Mouse (Mus musculus): ENCODE results near the gene Ovca2. TPM values are rescaled to one million over a fixed set of nuclear protein-coding genes. Genes with fewer than 3 reads are reported as not detected.

Gene Ovca2
- polyA plus RNA-seq, 1 experiment from 2014 or later = 20.3 TPM

DNA sequence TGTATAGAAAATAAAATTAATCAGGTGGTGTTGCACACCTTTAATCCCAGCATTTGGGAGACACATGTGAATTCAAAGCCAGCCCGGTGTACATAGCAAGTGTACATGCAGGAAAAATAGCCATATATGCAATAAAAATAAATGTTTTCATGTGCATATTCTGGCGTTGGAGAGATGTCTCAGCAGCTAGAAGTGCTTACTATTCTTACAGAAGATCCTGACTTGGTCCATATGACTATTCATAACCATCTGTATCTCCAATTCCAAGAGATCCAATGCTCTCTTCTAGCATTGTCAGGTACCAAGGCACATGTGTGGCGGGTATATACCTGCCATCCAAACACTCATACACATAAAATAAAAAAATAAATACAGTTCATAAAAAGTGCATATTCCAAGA lies 52.3 kb downstream of the Ovca2 start:
- no peaks in the 10 kb centered on the region for H3K4me1 ChIP-seq (replicated peaks; ENCODE audit: control insufficient read depth, insufficient read depth, low read length)
- H3K27me3 ChIP-seq (ENCODE audit: control insufficient read depth, insufficient read depth, low read length) = no peaks in the 10 kb centered on the region
- no peak overlapping the region for H3K4me2 ChIP-seq (replicated peaks)
- ATAC-seq (ENCODE audit: low FRiP score) = no peak
- no peak overlapping the region for H3K27ac ChIP-seq
- DNase-seq (ENCODE audit: low spot score) = no peak
- no peak overlapping the region for H3K9ac ChIP-seq
- no peaks in the 10 kb centered on the region for H3K9me3 ChIP-seq (ENCODE audit: control insufficient read depth, low read length)
- no peaks in the 10 kb centered on the region for H3K36me3 ChIP-seq (replicated peaks; ENCODE audit: control insufficient read depth, insufficient read depth)
- 96% methylated on average over 3 of the region's 3 CpGs for WGBS
- H3K4me3 ChIP-seq (replicated peaks; ENCODE audit: low read length) = no peak overlapping the region

MicroRNAs encoded within 50 kb of the gene (microRNA counts, 519-probe panel; counts per million panel counts)
- microRNA mmu-miR-132 = 5,103 counts per million, percentile 57 among the panel's probes with 10 or more counts
- microRNA mmu-miR-212 = not detected

Small RNA genes within 50 kb of the gene (microRNA-seq; reads per million reads assigned to microRNA genes)
- gene Mir132 (1,058 reads per million, percentile 78 among the genes with 10 or more reads in this experiment), gene Mir212 (51.3 reads per million, percentile 44 among the genes with 10 or more reads in this experiment)

Other genes starting within 250 kb of the Ovca2 start
- 1.9 and 2.6 TPM in 2 replicates for gene Hic1, start 9.3 kb downstream of the Ovca2 start, polyA plus RNA-seq (2014; fragmentation: Nextera tagmentation; extraction: Ambion mirVana)
- 13.6 and 14.4 TPM in 2 replicates for gene Dph1, start 12.4 kb upstream of the Ovca2 start, polyA plus RNA-seq (2014; fragmentation: Nextera tagmentation; extraction: Ambion mirVana)
- 8.5 and 10.3 TPM in 2 replicates for gene Rtn4rl1, start 14.9 kb upstream of the Ovca2 start, polyA plus RNA-seq (2014; fragmentation: Nextera tagmentation; extraction: Ambion mirVana)
- gene Rpa1, start 169.5 kb upstream of the Ovca2 start, polyA plus RNA-seq (2014; fragmentation: Nextera tagmentation; extraction: Ambion mirVana) = 48.0 and 51.1 TPM in 2 replicates
- 12.0 and 13.2 TPM in 2 replicates for gene Smyd4, start 169.6 kb upstream of the Ovca2 start, polyA plus RNA-seq (2014; fragmentation: Nextera tagmentation; extraction: Ambion mirVana)
- gene Serpinf1, start 243.9 kb upstream of the Ovca2 start, polyA plus RNA-seq (2014; fragmentation: Nextera tagmentation; extraction: Ambion mirVana) = 49.9 and 66.1 TPM in 2 replicates

All from hindbrain, embryonic 14.5 days (tissue).